Mouse (Mus musculus) cerebellum, adult 8-10 months (tissue): Measurements from ENCODE around the gene Nmur2.
A peak's percentile ranks its signal among the peaks of the same experiment; 100 is the strongest.

Experiments
- DNase-seq: peaks from one replicate; pipeline ENCODE4 v3.0.0; 2022

Nmur2 gene

DNA sequence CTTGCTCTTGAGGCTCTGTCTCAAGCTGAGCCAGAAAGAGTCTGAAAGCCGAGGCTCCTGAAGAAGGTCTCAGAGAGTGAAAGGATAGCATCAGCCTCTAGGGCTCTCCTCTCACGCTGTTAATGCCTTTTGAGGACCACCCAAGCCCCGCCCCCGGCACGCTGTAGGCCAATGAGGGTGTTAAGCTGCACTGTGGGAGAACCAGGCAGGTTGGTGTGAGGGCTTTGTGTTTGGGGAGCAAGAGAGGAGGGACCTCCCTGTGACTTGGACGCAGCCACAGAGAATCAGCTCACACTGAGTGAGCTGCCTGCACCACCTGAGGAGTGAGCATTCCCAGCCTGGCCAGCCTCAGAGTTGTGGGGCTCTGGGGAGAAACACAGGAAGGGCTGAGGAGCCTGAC is at the start of gene Nmur2:
Nmur2 (minus strand) TSS at position 94 of the 400 bp plus-strand sequence.
- DNase-seq = no peak

DNA sequence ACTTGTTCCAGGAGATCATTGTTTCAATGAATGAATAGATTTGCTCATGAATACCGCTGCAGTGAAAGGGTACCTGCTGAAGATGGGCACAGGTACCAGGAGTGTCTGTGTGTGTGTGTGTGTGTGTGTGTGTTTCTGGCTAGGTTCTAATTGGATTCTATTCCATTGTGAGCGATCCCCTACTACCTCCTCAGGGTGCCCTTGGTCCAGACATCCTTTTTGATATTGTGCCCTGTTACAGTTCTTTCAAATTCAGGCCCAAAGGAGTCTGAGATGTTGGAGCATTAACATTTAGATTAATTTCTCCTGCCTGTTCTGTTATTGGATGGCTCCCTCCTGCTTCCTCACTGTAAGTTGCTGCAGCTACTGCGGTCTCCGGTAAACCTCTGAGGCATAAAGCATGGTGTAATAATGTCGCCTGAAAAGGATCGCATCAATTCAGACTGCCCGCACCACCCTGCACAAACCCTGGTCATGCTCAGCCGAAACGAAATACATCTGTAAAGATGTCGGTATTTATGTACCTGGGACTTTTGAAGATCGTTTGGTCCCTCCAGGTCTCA is 48.4 kb upstream of the Nmur2 start:
- no peak for DNase-seq

GRCm38 (mm10) chr11:56072131-56072530 is 31.3 kb upstream of the Nmur2 start:
- DNase-seq = no peak

- DNase-seq = no peak
These were observed 28.8 kb upstream of the Nmur2 start for GRCm38 (mm10) chr11:56069658-56070057.

DNA sequence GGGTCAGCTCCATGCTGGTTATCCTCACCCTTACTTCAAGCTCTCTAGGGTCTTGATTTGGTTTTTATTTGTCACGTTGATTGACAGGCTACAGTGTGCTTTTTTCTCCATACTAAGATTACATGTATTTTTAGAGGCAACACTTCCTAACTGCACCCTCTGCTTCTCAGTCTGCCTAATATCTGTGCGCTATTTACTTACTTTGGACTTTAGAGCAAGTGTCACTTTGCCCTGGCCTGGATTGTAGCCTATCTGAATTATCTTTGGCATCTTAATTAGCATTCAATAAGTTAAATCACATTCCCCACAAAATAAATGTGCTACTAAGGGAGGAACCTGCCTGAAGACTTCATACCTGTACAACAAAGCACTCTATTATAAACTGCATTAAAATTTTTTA is 24.3 kb upstream of the Nmur2 start:
- DNase-seq = no peak

- no peak for DNase-seq
These were observed 23.8 kb upstream of the Nmur2 start for GRCm38 (mm10) chr11:56064575-56064974.

GRCm38 (mm10) chr11:56059236-56059635 is 18.4 kb upstream of the Nmur2 start:
- DNase-seq = no peak

DNA sequence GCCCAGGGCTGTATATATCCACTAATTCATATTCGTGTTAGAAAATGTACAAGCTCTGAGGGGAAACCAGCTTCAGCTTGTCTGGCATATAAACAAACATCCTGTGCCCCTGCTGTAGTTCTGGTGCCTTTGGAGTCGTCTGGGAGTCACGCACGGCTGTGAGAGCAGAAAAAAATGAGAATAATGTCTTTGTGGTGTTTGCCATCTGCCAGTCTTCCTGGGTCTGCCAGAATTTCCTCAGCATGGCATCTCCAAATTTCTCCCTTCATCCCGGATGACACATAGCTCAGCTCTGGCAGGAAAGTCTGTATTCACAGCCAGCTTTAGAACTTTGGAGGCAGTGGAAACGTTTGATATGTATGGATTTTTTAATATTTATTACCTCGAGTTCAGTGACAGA is 13.6 kb upstream of the Nmur2 start:
- peak; percentile 5 for DNase-seq

DNA sequence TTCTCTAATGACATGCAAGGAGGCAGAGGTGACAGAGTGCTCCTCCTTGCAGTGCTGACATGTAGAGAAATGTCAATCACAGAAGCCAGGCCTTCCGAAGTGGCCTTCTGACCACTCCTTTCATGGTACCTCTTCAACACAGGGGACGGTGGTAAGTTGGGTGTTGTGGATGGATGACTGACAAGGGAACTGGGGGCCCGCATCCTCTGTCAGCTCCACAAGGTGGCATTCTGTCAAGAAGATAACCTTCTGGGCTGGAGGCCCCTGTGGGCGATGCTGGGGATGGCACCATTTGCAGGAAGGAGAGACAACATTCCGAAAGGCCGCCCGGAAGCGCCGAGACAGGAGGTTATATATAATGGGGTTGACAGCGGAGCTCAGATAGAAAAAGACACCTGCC is 14.0 kb downstream of the Nmur2 start:
- DNase-seq = no peak

GRCm38 (mm10) chr11:56025746-56026570 is 14.9 kb downstream of the Nmur2 start:
- peak; percentile 5 for DNase-seq

- no peak for DNase-seq
These were observed 27.2 kb downstream of the Nmur2 start for GRCm38 (mm10) chr11:56013510-56014057.

DNA sequence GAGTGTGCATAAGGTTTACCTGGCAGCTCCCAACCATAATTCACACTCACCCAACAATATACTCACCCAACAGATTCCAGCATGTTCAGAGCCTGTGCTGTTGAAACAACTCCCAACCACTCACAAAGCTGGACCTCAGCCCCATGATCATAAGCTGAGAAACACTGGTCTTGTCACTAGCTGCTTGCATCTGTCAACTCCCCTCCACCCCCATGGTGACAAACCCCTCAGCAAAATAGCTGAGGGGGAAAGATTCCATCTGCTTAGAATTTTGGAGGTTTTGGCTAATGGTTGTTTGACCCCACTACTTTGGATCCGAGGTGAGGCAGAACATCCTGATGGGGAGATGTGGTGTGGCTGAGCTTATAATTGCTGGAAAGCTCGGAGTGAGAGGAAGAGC is 28.4 kb downstream of the Nmur2 start:
- DNase-seq = no peak

GRCm38 (mm10) chr11:56008277-56008676 is 32.5 kb downstream of the Nmur2 start:
- DNase-seq = no peak

GRCm38 (mm10) chr11:55992799-55993198 is 48.0 kb downstream of the Nmur2 start:
- DNase-seq = no peak

- no peak for DNase-seq
These were observed 48.7 kb downstream of the Nmur2 start for GRCm38 (mm10) chr11:55992148-55992547.

- peak; percentile 14 for DNase-seq
These were observed 49.2 kb downstream of the Nmur2 start for GRCm38 (mm10) chr11:55991505-55992066.

- no peak for DNase-seq
These were observed 56.2 kb downstream of the Nmur2 start for GRCm38 (mm10) chr11:55984643-55985042.

DNA sequence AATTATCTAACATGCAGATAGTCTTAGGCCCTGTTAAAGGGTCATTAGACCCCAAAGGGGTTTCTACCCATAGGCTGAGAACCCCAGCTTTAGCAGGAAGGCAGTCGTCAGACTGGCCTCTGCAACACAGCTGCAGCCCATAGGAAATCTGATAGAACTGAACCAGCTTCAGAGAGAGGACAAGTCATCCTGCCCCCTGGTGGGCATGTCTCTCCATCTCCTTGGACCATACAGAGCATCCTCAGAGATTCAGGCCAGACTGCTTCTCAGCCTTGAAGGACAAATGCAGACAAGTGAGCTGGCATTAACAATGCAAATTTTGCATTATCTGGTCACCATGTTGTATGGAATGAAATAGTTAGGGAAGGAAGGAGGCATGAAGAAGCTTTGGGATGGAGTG is 59.2 kb downstream of the Nmur2 start:
- no peak for DNase-seq

GRCm38 (mm10) chr11:55978146-55978545 is 62.7 kb downstream of the Nmur2 start:
- no peak for DNase-seq
